Mouse (Mus musculus) lung, postnatal 0 days (tissue): ENCODE data around the gene Sipa1l1.

Source experiments
- CTCF ChIP-seq: IDR thresholded peaks from 2 replicates; pipeline ENCODE4 v1.5.1; 2016; ENCODE audit warnings: antibody characterized with exemption, mild to moderate bottlenecking
- EP300 ChIP-seq: IDR thresholded peaks from 2 replicates; pipeline ENCODE4 v1.6.1; 2016; ENCODE audit warnings: antibody characterized with exemption, mild to moderate bottlenecking, control low read depth

- no peak for TF ChIP-seq CTCF
- no peak for TF ChIP-seq EP300
These were observed 61.0 kb downstream of the Sipa1l1 start for GRCm38 (mm10) chr12:82230127-82230526.
